Mouse (Mus musculus): ENCODE data around the gene Hist2h4.

DNA sequence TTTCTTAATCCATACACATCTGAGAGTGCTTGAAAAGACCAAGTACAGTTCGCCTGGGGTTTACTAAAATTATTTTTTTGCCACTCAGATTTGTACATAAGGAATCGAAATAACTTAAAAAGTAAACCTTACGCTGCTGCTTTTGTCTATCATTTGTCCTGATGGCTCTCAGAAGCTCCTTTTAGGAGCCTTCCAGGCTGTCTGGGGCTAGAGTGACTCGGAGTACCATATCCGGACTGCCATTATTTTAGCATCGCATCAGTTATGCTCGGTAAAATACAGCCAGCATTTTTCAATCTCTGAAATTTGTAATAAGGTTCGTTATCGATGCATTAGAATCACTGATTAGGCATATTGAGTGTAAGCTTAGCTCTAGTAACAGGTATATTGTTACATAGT, 22.3 kb downstream of the Hist2h4 start:
- TF ChIP-seq POLR2A (IDR thresholded peaks at IDR 0.05; ENCODE audit: extremely low read depth, insufficient read depth, low read length): no peak
- no peak for TF ChIP-seq CTCF (IDR thresholded peaks at IDR 0.05; ENCODE audit: low read depth, low read length)

Data from liver, adult 2 months (tissue).